Mouse (Mus musculus): Measurements from ENCODE around the gene Cd276.

DNA sequence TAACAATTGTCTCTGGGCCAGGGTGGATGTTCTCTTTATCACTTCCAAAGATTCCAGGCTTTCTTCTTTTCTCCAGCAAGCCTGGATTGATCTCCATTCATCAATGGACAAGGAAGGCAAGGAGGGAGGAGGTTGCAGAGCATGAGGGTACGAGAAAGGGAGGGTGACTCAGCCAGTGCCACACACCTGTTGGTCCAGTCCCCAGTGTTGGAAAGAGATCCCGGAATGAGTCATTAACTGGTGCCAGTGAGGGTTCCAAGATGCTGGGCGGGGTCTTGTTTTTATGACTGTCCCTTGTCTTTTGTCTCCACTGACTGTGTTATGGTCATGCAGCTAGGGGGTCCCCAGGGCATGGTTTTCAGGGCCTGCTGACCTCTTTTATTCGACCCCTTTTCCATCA lies 57.3 kb downstream of the Cd276 start:
- TF ChIP-seq EP300 (IDR thresholded peaks at IDR 0.05) (no peak), CTCF (IDR thresholded peaks at IDR 0.05) (no peak)

Measured in lung, postnatal 0 days (tissue).